Mouse (Mus musculus): ENCODE measurements around the gene Erich6. TPM values are rescaled to one million over a fixed set of nuclear protein-coding genes. Genes with fewer than 3 reads are reported as not detected.

Erich6 gene
- total RNA-seq, 2 experiments from 2014 or later = not detected

Other genes with a start within 250 kb of the Erich6 start
- gene Tsc22d2, start 222.5 kb downstream of the Erich6 start, total RNA-seq (2015) = 24.6 and 27.2 TPM in 2 replicates
- gene Tsc22d2, start 222.5 kb downstream of the Erich6 start, total RNA-seq (2017) = 13.9 and 15.7 TPM in 2 replicates
- 122 and 151 TPM in 2 replicates for gene Eif2a, start 111.4 kb downstream of the Erich6 start, total RNA-seq (2015)
- 75.9 and 80.9 TPM in 2 replicates for gene Eif2a, start 111.4 kb downstream of the Erich6 start, total RNA-seq (2017)
- gene Serp1, start 111.3 kb downstream of the Erich6 start, total RNA-seq (2015) = 189 and 218 TPM in 2 replicates
- 208 and 222 TPM in 2 replicates for gene Serp1, start 111.3 kb downstream of the Erich6 start, total RNA-seq (2017)
- gene Selenot, start 60.6 kb downstream of the Erich6 start, total RNA-seq (2015) = 161 and 163 TPM in 2 replicates
- gene Selenot, start 60.6 kb downstream of the Erich6 start, total RNA-seq (2017) = 203 and 210 TPM in 2 replicates
- 30.1 and 33.6 TPM in 2 replicates for gene Siah2, start 55.2 kb upstream of the Erich6 start, total RNA-seq (2015)
- gene Siah2, start 55.2 kb upstream of the Erich6 start, total RNA-seq (2017) = 20.1 and 24.1 TPM in 2 replicates
- not detected in 2 replicates for gene Mindy4b-ps, start 185.1 kb upstream of the Erich6 start, total RNA-seq (2015)
- gene Mindy4b-ps, start 185.1 kb upstream of the Erich6 start, total RNA-seq (2017) = not detected in 2 replicates
- gene Clrn1, start 248.1 kb upstream of the Erich6 start, total RNA-seq (2015) = not detected in 2 replicates
- not detected in 2 replicates for gene Clrn1, start 248.1 kb upstream of the Erich6 start, total RNA-seq (2017)

All from megakaryocyte, adult 5-6 weeks (primary cell).